Mouse (Mus musculus) gastrocnemius, adult 8-10 months (tissue): Measurements from ENCODE around the gene Slc25a17. TPM values are rescaled to one million over a fixed set of nuclear protein-coding genes. Genes with fewer than 3 reads are reported as not detected.

ENCODE experiments used
- DNase-seq, 2 experiments: peaks; one replicate each; pipeline ENCODE4 v3.0.0; 2022; ENCODE audit warnings: low spot score in 2 of 2
- total RNA-seq, 4 experiments: library from RNA; stranded (reverse); gene quantifications; 2 replicates each; pipeline ENCODE4 v1.2.4; 2022

Gene Slc25a17
- total RNA-seq, 4 experiments from 2014 or later: 4.9 to 8.7 (median 7.5) TPM

DNA sequence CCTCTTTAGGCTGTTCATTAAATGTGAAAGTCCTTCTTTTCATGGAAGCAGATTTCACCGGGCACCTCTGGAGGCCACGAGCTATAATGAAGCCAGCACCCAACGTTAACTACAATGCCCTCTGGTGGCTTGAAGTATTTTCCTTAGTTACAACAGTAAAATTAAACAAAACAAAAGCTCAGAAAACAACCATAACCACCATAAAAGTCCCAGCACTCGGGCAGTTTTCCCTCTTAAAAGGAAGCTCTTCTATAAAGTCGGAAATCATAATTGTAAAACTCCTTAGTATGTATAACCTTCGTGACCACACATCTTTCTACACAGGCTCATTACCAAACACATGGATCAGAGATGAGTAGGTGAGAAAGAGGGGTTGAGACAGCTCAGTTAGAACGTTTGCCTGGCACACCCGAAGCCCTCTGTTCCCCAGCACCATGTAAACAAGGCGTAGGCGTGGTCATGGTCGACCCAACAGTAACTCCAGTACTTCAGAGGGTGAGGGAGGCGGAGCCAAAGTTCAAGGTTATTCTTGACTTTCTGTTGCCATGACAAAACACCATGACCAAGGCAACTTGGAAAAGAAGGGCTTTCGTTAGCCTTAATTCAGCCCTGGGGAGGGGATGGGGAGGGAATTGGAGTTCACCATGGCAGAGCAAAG, 58.3 kb downstream of the Slc25a17 start:
- no peak for DNase-seq

DNA sequence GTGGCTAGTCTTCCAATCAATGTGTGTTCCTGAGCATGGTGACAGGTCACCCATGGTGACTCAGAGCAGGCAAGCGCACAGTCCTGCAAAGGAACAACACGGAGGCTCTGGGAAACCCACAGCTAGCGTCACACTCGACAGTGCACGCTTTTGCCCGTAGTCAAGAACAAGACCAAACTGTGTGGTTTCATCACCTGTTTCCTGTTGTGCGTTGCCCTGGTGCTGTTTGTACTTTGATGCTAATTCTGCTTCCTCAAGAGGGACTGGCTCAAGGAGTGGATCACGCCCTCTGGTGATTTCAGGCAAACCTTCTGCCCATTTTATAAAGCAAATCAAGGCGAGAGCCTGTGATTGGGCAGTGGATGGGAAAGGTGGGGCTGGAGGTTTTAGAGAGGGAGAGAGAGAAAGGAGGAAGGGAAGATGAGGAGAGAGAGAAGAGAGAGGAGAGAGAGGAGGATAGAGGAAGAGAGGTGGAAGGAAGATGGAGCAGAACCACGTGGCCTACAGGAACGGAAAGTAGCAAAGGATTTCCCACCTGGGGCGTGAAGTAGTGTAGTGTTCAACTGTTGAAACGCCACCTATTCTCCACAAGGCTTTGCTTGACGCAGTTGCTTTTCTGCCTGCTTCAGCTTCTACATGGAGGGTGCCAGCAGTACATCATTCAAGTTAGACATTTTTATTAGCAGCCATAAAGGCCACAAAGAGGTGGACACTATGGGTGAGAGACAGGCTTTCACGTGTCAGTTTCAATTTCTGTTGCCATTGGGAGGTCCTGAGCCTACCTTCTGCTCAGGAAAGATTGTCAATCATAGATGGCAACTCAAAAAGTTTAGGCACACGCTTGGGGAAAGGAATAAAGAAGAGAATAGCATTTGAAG, 59.2 kb downstream of the Slc25a17 start:
- DNase-seq: no peak

DNA sequence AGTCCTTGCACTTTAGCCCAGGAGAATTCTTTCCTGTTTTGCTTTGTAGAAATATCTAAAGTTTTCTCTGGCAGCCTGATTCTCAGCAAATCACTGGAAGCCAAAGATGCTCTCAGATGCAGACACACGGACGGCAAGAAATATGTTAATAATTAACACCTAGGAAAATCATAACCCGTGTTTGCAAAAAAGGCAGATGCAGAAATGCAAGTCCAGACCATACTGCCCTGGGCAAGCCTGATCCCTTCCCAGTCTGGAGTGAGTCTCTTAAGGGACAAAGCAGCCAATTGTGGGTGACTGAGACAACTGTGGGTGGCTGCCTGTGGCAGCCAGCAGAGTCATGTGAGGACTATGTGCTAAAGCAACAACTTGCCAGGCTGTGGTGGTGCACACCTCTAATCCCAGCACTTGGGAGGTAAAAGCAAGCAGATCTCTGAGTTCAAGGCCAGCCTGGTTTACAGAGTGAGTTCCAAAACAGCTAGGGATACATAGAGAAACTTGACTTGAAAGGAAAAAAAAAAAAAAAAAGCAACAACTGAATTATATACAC, 60.0 kb downstream of the Slc25a17 start:
- DNase-seq: no peak

DNA sequence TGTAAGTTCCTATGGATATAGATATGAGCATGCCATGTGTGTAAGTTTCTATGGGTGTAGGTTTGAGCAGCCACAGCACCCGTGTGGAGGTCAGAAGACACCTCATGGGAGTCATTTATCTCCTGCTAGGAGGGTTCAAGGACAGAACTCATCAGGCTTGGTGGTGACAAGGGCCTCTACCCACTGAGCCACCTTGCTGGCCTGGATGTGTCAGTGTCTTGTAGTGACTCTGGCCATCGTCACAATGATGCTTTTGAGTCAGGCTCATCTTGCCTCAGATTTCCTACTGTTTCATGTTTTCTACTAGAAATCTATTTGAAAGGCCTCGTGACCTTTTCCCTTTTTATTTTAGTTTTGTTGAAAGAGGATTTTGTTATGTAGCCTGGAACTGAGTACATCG, 61.1 kb downstream of the Slc25a17 start:
- no peak for DNase-seq

DNA sequence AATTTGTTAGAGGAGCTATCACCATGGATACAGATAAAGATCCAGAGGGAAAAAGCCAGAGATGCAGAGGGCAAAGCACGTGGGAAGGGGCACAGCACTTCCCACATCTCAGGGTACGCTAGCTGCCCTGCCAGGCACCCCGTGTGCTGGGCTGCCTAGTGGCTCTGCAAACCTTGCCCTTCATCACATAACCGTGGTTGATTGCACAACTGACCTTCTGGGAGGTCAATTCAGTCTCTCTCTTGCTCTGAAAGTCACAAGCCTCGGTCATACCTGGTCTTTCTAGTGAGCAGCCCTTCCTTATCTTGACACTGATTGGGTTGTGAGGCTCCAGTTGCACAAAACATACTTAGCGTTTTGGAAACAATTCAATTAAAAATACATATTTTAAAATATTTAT, 62.4 kb downstream of the Slc25a17 start:
- DNase-seq: no peak

DNA sequence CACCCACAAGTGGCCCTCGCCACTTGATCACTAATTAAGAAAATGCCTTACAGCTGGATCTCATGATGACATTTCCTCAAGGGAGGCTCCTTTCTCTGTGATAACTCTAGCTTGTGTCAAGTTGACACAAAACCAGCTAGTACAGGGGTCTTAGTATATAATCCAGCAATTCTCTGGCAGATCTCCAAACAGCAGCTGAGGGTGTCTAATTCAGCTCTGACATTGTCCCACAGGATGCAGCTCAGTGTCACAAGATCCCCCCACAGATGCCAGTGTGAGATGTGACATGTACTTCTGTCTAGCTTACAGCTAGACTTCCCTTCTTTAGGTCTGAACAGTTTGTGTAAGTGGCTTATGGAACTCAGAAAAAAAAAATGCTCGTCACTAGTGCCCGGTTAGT, 63.1 kb downstream of the Slc25a17 start:
- DNase-seq: no peak

DNA sequence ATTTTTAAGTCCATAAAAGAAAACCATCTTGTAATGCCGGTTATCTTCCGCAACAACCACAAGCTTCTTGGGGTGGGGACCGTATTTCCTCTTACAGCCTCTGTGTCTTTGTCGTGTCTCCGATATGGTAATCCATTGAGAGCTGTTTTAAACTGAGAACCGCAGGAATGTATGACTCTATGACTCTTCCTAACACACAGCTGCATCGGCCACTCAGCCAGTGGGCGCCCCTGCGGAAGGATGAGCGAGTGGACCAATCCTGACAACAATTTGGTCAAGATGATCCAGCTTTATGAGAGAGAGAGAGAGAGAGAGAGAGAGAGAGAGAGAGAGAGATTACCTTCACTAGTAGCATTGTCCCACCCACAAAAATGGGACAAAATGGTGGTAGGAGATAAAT, 65.7 kb downstream of the Slc25a17 start:
- no peak for DNase-seq

DNA sequence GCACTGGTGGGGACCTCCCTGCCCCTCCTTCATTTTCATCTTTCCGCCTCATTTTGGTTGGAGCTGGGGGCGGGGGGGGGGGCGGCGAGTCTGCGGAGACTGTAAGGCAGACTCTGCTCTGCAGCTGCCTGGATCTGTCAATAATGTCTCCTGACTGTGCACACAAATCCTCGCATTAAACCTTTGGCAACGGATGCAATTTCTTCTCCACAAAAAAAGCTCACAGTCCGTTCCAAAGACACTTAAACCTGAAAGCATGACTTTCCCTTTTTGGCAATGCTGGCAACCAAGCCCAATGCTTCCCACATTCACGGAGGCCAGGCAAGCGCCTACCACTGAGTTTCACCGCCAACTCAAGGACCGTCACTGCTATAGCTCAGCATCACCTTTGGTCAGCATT, 66.2 kb downstream of the Slc25a17 start:
- no peak for DNase-seq

DNA sequence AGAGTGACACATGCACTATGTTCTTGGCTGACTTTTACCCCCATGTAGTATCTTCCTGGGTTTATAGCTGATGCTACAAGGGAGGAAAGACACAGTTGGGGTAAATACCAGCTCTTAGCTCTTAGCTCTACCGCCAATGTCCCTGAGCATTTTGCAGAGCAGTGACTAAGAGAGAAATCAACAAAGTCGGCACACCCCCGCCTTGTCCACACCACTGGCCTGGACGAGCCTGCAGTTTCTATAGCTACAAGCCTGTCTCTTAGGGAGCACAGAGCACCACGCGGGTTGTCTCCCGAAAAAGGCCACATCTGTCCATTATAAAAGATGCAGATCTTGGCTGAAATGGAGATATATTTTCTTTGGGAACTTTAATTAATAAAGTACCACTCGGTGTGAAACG, 69.9 kb downstream of the Slc25a17 start:
- no peak for DNase-seq

DNA sequence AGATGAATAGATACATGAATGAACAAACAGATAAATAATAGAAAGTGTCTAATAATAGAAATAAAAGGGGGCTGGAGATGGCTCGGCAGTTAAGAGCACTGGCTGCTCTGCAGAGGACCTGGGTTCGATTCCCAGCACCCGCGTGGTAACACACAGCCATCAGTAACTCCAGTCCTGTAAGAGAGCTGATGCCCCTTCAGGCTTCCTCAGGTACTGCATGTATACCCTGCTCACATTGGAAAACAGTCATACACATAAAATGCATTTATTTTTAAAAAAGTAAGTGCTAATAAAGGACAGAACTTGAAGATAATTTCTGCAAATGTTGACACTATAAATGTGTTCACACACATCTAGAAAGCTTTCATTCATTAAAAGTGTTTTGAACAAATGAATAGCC, 70.4 kb downstream of the Slc25a17 start:
- DNase-seq: no peak

DNA sequence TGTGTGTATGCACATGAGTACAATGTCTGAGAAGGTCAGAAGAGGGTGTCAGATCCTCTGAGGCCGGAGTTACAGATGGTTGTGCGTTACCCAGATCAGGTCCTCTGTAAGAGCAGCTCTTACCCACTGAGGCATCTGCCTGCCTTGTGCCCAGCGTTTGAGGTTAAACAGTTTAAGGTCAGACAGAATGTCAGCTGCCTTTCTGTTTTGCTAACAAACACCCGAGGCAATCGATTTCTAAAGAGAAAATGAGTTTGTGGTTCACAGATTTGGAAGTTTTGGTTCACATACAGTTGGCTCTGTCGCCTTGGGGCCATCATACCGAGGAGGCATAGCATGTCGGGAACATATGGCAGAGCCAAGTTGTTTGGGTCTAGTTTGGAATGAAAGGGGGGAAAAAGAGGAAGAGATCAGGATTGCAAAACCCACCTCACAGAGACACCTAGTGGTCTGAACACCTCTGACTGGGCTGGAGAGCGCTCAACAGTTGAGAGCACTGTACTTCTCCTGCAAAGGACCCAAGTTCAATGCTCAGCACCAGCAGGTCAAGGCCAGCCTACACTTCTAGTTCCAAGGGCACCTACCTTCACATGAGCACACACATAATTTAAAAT, 76.4 kb downstream of the Slc25a17 start:
- DNase-seq: no peak

DNA sequence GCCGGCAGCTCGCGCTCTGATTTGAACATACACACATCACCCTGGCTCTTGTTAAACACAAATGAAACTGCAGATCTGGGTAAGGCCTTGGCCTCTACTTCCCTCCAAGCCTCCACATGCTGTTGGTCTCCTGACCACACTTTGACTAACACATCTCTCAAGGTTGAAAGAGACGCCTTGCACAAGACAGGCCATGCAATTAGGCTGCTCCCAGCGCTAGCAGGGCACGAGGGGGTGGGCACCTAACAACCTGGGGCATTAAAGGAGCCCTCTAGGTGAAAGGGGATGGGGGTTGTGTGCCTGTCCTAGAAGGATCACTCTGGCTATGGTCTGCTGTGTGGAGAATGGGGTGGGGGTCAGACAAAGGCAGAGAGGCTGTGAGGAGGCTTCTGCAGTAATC, 81.9 kb downstream of the Slc25a17 start:
- no peak for DNase-seq

DNA sequence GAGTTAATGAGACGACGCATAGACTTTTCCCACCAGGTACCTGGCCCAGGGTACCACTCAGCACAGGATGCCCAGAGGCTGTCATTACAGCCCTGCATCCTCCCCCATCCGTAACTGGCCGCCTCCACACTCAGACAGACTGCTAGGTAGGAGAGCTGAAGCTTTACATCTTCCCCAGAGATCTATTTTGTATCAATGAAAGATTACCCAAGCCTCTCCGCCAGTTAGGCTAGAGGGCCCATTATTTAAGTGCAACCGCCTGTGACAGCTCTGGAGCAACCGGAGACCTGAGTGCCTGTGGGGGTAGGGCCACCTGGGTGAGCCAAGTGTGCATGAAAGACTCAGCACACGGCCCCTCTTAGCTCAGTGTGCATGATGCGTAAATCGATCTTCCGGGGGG, 82.7 kb downstream of the Slc25a17 start:
- DNase-seq: no peak

DNA sequence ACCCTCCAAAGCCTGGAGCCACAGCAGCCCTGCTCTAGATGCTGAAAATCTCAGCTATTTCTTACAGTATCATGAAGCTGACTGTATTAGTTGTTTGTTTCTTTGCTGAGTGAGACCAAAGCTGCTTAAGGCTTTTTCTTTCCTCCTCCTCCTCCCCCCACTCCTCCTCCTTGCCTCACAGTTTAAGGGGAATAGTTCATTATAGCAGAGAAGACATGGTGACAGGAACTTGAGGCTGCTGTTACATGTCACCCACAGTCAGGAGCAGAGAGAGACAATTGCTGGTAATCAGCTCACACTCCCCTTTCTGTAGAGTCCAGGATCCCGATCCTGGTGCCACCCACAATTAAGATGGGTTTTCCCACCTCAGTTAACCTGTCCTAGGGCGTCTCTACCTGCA, 87.3 kb downstream of the Slc25a17 start:
- DNase-seq: no peak

DNA sequence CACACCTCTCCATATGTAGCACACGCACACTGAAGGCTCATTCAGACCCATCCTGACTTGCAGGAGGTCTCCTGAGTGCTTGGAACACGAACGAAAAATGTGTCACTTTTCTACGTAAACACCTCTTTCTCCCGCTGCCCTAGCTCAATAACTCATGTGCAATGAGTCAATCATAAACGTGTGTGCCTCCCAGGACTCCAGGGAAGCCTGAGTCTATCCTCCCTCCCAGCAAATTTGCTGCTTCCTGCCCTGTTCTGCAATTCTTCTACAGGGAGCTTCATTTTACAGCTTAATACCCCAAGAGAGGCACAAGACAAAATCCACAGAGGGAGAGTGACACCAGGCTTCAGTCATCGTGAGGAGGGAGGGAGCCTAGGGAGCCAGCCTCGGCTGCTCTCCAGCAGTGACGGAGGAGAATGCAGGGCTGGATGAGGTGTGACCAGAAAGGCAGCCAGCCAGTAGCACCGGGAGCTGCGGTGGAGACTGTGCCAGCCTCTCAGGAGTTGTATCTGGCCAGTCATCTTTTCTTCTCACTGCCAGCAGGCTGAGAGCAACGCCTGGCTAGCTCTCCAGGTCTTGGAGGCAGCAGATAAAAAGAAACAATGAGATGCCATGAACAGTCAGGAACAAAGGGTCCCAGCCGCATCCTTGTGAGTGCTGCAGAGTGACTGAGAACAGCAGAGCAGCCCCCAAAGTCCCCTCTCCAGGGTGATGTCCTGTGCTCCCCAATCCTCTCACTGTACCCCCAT, 88.1 kb downstream of the Slc25a17 start:
- peak; percentile 58 to 72 for DNase-seq

Other genes starting within 250 kb of the Slc25a17 start
- 10 to 100 TPM; 13.8 to 23.9 (median 17.8) TPM for gene Mrtfa, start 170.1 kb downstream of the Slc25a17 start, total RNA-seq
- 1 to 10 TPM; 2.1 to 6.9 (median 4.4) TPM for gene Mchr1, start 125.3 kb downstream of the Slc25a17 start, total RNA-seq
- 10 to 100 TPM; 82.9 to 93.0 (median 88.0) TPM for gene St13, start 39.3 kb upstream of the Slc25a17 start, total RNA-seq
- gene Xpnpep3, start 39.3 kb upstream of the Slc25a17 start, total RNA-seq: 1 to 10 TPM; 4.6 to 8.1 (median 7.7) TPM
- not detected for gene Dnajb7, start 47.5 kb upstream of the Slc25a17 start, total RNA-seq
- 100 to 1,000 TPM in 3 of 4 experiments, 10 to 100 TPM in 1; 90.3 to 113 (median 101) TPM for gene Rbx1, start 105.5 kb upstream of the Slc25a17 start, total RNA-seq
- gene Ep300, start 224.5 kb upstream of the Slc25a17 start, total RNA-seq: 10 to 100 TPM; 38.2 to 52.3 (median 42.2) TPM